Mouse (Mus musculus) MN1 (cell line): ENCODE measurements around the gene Zic3.

Experiments
- DNase-seq: peaks from one replicate; pipeline ENCODE4 v3.0.0-alpha.2; 2016; ENCODE audit warnings: low spot score

Gene Zic3

DNA sequence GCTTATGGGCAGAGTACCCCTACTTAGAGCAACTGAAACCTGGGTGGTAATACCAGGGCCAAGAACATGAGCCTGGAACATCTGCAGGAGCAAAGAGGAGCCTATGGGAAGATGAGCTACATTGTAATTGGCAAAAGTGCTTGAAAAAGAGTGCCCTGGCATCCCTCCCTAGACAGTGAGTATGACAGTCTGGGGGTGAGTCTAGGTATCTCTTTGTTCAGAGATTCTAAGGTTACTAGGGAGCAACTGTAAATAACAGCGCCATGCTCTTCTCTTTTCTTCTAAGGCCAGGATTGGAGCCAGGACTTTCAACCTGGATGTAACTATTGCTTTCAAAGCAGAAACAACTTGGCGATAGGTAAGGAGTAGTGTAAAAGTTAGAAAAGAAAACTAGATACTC lies at the start of gene Zic3:
Gene Zic3 (plus strand): TSS at position 301 of the 400 bp plus-strand sequence.
- DNase-seq, result no peak

- DNase-seq, result no peak
These were observed 40.1 kb upstream of the Zic3 start for GRCm38 (mm10) chrX:57982351-57982750.

DNA sequence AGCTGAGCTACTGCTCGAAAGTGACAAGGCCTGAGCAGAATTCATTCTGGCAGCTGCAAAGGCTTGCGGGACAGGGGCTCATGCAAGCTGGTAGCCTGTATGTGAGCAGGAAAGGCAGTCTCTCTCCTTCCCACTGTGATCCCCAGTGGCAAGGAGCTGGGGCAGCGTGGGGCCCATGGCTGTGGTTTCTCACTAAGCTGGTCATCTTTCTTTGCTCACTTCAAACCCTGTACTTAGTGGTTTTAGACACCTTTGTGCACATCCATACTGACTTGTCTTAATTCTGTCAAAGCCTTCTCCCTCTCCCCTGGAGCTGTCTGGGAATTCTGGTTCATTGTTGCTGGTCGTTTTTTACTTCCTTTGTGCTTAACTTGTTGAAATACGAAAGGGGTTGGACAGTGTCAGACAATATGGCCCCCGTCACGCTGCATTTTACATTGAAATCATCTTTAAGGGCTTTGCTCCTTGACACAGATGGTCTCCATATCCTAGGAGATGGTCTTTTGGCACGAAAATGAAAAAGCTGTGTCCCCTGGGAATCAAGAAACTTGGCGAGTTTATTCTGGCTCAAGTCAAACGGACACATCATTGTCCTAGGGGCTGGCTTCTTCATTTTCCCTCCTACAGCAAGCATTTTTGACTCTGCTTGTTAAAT lies 34.9 kb upstream of the Zic3 start:
- DNase-seq, result no peak

DNA sequence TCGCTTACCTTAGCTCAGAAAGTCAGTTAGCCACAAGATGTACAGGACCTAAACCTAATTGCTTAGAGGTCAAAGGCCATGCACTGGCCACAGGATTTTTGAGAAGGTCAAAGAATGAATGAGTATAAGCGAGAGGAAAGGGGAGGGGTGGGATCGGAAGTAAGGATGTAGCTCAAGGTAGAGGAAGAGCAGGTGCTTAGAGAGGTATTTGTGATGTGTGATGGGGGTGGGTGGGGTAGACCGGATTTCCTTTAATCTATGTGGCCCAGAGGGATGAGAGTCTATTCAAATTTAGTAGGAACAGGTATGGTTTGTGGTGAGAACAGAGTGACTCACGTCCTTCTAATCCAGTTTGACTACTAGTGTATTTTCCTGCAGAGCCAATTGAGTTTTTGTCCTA lies 9.1 kb upstream of the Zic3 start:
- DNase-seq, result no peak

DNA sequence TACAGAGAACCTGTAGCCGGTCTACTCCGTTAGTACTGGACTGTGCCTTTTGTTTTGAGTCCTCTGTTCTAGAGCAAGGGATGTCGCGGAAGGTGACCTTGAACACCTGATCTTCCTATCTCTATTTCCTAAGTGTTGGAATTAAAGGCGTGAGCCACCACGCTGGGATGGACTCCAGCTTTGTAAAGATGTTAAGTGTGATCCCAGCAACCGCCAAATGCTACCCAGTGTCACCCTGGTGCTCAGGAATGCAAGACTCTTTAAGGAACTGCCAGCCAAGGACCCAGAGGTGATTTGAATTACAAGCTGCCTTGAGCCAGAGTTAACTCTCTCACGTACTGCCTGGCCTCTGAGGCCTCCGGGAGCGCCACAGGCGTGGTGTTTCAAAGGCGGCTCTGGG lies 8.4 kb upstream of the Zic3 start:
- no peak for DNase-seq

GRCm38 (mm10) chrX:58014761-58015160 lies 7.7 kb upstream of the Zic3 start:
- DNase-seq, result no peak

GRCm38 (mm10) chrX:58015336-58015945 lies 7.1 kb upstream of the Zic3 start:
- no peak for DNase-seq

GRCm38 (mm10) chrX:58018720-58019119 lies 3.8 kb upstream of the Zic3 start:
- no peak for DNase-seq

GRCm38 (mm10) chrX:58019257-58019953 lies 3.1 kb upstream of the Zic3 start:
- no peak for DNase-seq

- no peak for DNase-seq
These were observed 5.1 kb downstream of the Zic3 start for GRCm38 (mm10) chrX:58027631-58028030.

GRCm38 (mm10) chrX:58028082-58028481 lies 5.6 kb downstream of the Zic3 start:
- no peak for DNase-seq

GRCm38 (mm10) chrX:58028858-58029257 lies 6.4 kb downstream of the Zic3 start:
- no peak for DNase-seq

DNA sequence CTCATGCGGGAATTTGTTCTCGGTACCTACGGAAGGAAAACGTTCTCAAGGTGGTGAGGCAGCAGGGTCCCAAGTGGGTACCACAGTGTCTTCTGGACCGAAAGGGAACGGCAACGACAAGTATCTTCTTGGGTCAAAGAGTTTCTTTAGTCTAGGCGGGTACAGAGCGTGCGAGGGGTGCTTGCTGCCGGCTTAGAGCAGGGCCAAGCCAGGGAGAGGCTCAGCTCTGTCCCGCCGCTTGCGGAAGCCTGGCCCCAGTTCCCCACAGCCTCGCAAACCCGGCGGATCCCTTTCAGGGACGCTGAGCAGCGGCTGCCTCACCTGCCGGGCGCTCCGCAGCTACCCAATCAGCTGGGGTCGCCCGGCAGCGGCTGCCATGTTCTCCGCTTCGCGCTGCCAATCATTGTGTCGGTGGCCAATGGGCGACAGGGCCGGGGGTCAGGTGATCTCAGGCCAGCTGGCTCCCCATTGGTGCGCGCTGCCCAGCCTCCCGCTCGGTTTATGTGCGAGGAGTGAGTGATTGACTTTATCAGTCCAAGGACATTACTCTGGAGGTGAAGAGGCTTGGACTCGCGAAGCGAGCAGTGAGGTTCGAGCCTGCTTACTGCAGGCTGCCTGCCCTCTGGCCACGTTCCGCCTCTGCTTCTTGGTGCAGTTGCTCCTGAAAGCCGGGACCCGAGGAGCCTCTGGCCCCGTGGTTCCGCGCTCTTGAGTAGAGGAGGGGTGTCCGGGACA lies 7.8 kb downstream of the Zic3 start:
- DNase-seq, result no peak

GRCm38 (mm10) chrX:58030835-58031670 lies 8.6 kb downstream of the Zic3 start:
- DNase-seq, result no peak

DNA sequence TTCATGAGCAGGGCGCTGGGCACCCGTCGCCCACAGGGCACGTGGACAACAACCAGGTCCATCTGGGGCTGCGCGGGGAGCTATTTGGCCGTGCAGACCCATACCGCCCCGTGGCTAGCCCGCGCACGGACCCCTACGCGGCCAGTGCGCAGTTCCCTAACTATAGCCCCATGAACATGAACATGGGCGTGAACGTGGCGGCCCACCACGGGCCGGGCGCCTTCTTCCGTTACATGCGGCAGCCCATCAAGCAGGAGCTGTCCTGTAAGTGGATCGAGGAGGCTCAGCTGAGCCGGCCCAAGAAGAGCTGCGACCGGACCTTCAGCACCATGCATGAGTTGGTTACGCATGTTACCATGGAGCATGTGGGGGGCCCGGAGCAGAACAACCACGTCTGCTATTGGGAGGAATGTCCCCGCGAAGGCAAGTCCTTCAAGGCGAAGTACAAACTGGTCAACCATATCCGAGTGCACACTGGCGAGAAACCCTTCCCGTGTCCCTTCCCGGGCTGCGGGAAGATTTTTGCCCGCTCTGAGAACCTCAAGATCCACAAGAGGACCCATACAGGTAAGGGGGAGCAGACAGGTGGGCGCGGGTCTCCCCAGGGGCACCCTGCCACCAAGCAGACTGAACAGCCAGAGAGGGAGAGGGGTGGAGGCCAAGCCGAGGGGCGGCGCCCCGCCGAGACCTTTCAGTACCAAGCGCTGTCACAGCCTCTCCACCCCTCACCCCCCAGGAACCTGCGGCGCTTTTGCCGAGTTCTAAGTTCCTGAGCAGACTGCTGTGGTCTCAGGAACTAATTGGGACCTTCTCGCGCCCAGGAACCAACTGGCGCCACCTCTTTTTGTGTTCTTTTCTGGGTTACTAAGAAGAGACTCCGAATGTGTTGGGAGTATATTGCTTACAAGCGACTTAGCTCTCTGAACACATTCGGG lies 9.4 kb downstream of the Zic3 start:
- DNase-seq, result no peak

GRCm38 (mm10) chrX:58032622-58033021 lies 10.1 kb downstream of the Zic3 start:
- no peak for DNase-seq

DNA sequence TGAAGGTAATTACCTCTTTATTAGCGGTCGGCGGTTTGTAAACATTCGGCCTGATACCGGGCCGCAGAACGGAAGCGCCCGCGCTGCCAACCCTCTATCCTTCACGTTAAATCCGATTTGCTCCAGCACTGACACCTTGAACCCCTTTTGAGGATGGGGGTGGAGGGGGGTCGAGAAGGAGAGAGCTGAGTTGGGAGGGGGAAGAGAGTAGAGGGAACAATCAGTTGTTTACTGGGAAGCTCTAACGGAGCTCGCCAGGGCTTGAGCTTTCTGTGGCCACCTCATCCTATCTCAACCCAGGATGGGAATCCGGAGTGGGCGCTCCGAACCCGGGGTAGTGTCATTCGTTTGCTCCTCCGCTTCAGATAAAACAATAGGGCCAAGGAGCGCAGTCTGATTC lies 11.0 kb downstream of the Zic3 start:
- no peak for DNase-seq

DNA sequence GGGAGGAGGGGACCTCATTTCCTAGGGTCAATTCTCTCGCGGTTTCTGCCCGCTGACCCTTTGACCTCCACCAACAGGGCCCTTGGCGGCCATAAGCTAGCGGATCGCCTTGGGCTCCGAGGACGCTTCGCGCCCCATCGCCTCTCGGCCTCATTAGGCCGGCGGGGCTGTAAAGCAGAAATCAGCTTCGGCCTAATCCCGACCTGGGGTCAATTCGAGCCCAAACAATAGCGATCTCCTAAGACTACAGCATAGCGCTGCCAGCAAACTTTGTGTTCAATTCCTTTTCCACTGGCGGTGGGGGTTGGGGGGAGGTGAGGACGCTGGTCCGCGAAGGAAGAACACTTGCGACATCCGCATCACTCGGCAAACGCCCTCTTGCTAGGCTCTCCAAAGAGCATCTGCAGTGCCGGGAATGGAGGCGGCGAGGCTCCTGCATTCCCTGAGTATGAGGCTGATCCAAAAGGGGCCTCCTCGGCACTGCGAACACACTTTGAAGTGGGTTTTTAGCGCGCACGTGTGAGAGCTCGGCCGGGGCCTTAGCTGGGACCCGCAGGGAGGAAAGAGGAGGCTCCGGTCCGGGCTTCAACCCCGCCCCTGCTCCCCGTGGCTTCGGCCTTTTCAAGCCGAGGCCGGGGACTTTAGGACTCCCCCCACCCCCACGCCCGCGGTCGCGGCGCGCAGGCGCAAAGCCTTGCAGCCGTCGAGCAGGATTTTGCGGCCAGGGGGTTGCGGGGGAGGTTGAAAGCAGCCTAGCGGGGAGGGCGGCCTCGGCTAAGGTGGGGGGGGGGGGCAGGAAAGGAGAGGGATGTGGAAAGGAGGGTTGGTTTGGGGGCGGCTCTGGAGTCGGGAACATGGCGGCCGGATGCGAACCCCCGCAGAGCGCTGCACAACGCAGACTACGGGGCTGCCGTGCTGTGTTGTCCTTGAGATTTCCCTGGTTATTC lies 15.8 kb downstream of the Zic3 start:
- no peak for DNase-seq

GRCm38 (mm10) chrX:58039703-58040102 lies 17.2 kb downstream of the Zic3 start:
- no peak for DNase-seq

DNA sequence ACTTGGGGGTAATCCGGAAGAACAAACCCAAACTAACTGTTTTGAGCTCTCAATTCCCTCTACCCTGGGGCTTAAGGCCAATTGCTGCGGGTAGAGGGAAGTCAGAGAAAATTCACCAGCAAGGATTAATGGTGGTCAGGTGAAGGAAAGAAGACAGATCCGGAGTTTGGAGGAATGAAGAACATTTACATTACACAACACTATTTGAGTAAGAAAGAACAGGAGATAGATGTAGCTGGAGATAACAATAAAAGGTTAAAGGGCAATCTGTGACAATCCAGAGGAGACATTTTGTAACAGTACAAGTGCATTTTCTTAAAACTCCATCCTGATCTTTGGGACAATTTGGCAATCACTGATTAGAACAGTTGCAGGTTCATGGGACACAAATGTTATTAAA lies 19.4 kb downstream of the Zic3 start:
- no peak for DNase-seq
